Mouse (Mus musculus) cerebellum, adult 9-10 months (tissue): ENCODE results near the gene Nexmif.
A peak's percentile ranks its signal among the peaks of the same experiment; 100 is the strongest.
"Not testable (repeated sequence)": the region's sequence is repeated elsewhere in the genome, so short reads cannot be mapped to it uniquely, and the experiment has no call there.

Source experiments
- DNase-seq: peaks from one replicate; pipeline ENCODE4 v3.0.0; 2022

Gene Nexmif

DNA sequence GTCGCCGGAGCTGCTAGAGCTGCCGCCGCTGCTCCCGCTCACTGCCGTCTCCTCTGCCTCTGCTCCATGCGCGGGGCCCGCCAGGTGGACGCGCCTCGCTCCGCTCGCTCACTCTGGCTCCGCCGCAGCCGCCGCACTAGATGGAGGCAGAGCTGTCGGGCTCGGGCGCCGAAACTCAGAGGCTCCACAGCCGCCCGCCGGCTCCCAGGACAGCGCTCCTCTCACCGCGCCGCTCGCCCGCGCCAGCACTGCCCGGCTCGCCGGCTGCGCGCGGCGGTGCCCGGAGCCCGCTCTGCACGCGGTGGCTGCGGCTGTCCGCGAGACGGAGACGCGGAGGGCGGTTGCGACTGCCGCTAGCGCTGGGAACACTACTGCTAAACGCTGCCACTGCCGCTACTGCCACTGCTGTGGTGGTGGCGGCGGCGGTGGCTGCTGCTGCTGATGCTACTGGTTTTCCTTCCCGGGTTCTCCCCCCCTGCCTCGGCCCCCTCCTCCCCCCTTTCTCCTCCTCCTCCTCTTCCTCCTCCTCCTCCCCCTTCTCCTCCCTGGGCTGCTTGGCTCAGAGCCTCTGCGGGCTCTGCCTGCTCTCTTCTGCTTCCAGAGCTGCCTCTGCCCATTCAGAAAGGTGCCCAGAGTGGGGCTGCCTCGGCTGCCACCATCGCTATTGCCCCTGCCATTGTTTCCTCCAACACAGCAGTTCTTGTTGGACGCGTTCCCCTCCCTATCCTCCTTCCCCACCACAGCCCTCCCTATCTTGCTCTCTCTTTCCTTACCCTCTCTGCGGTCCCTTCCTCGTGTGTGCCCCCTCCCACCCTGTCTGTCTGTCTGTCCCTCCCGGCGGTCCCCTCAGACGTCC lies at the start of gene Nexmif:
Nexmif (minus strand) TSS at position 450 of the 856 bp plus-strand sequence.
- peak; percentile 33 for DNase-seq

DNA sequence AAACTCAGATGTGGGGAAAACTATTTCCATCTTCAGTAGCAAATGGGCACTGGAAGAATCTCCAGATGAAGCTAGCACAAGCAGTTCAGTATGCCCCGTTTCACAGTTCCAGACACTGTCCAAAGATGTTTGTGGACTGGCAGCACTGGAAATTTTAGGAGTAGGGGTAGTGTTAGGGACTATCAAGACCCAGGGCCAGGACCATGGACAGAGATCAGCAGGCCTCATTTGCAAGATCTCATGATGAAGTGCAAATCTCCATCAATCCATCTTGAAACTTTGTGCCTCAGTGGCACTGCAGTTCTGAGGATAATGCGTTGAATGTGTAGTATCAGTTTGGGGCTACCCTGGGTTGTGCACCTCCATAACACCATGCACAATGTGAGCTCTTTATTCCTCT lies 7.7 kb upstream of the Nexmif start:
- DNase-seq = no peak

DNA sequence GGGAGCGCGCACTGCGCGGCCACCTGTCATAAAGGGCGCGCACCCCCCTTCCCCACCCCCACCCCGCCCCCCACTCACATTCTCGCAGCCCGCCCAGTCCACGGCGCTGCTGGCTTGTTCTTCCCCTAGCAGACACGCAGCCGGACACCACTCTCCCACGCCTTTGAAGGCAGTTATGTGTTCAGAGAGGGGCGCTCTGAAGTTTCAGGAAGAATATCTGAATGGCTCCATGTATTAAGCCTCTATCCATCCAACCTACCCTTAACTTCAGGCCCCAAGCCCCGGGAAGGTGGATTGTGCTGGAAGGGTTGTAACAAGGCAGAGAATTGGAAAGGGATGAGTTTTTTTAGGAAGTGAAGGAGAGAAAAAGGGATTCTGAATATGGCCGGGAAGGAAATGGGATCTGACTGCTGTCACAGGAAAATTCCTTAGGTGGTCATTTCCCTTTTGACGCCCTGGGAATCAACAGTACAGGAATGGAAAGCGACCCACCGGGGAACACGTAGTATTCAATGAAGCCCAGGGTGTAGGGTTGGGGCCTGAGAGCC lies 681 bp upstream of the Nexmif start:
- no peak for DNase-seq

DNA sequence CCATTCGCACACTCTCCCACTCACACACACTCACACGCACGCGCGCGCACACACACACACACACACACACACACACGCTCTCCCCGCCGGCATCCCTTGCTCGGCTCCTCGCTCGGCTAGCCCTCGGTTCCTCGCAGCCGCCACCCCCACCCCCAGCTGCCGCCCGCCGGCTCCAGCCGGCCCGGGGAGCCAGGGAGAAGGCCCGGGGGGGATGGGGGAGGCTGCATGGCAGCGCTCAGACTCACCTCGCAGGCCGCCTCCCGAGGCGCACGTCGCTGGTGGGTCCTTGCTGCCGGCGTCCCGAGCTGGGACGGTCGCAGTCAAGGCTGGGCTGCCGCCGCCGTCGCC lies 623 bp downstream of the Nexmif start:
- no peak for DNase-seq

DNA sequence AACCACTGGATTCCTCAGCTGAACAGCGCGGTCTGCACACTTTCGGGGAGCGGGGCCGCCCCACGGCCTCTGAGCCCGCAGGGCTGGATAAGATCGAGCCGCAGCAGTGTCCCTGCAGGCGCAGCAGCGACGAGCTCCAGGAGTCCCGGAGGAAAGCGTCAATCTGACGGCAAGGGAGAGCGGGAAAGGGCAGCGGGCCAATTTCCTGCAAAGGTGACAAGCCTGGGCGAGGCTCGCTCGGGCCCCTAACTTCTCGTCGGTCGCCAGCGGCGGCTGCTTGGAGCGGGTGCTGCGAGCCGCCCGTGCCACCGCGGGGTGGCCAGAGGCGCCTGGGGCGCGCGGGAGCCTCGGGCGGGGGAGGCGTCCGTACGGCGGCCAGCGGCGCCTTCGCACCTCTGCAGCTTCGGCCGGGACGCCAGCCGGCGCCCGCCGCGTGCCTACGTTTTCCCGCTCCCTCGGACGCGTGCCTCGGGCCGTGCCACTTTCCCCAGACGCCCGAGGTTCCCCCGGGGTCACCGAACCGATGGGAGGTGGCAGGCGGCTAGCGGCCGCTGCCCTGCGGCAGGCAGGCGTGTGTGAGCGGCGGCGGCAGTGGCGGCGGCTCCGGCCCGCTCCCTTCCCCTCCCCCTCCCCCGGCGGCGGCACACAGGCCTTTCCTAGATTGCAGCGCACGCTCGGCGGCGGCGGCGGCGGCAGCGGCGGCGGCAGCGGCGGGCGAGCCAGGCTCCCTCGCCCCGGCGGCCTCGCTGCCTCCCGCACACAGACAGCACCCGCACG lies 1.2 kb downstream of the Nexmif start:
- DNase-seq = peak; percentile 42

DNA sequence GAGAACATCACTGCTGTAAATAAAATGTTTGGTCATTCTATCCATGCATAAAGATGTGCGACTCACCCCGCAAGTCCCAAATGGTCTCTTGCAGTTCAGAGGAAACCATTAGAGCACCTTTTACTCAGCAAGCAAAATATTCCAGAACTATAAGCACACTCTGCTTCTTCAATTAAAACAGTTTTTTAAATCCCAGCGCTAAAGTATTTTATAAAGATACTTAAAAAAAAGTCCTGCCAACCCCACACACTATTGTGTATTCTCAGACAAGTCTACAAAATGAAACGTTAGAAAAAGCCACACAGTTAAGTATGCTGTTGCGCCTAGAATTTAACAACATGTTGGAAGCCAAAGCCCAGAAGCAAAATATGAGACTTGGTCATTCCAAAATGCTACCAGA lies 1.9 kb downstream of the Nexmif start:
- no peak for DNase-seq

DNA sequence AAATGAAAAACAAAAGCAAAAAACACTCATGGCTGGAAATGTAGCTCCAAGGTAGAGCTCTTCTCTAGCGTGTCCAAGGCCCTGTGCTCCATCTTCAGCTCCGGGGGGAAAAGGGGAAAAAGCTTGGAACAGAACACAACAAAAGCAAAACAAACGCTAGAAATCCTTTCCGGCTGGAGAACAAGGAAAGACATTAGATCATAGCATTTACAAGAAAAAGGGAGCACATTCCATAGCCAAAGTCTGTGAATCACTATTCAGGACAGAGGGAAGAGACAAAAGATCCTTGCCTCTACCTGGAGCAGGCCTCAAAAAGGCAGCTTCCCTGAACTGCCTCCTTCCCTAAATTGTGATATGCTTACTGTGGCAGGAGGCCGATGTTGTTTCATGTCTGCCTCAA lies 4.4 kb downstream of the Nexmif start:
- no peak for DNase-seq

DNA sequence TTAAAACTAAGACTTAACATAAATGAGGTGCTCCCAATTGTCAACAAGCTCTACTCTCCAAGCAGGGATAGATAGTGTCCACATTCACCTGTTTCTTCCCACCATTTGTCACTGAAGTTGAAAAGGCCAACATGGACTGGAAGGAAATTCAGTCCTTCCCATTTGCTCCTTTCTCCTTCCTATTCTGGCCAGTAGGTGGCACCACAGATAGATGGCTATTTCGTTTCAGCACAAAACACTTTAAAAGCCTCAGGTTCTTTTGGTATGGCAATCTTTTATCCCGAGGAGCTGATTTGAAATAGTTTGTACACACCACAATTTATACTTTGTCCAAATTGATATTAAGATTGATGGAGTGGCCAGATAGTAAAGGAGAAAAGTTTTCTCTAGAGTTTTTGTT lies 21.7 kb downstream of the Nexmif start:
- DNase-seq = peak; percentile 60

DNA sequence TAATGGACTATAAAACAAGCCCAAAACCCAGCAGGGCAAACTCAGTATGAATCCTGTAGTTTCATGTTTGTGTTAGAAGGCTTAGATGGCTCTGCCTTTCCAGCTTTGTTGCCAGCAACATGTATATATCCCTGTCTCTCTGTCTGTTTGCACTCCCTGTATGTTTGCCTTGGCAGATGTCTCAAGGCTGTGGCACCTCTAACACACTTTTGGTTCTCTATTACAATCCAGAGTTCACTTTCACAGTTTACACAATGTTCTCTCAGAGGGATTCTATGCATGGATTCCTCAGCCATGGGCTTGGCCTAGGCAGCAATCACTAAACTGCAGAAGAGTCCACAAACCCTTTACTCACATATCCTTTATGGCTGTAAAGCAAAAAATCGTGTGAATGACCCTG lies 50.9 kb downstream of the Nexmif start:
- no peak for DNase-seq

DNA sequence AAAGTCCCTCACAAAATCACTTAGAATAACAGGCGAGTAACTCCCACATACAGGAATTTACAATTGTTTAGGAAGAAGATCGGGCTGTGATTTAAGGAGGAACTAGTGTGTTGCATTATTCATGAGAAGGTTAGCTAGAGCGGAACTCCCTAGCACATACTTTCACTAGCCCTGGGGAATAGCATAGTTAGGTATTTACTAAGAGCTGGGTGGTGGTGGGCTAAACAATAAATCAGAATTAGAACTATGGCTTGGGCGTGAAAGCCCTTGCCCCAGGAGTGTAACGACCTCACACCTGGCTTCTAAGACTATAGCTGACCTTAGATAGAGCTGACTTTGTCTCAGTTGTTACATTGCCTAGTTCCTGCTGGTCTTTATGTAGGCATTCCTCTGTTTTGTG lies 85.7 kb downstream of the Nexmif start:
- DNase-seq = not testable (repeated sequence)

DNA sequence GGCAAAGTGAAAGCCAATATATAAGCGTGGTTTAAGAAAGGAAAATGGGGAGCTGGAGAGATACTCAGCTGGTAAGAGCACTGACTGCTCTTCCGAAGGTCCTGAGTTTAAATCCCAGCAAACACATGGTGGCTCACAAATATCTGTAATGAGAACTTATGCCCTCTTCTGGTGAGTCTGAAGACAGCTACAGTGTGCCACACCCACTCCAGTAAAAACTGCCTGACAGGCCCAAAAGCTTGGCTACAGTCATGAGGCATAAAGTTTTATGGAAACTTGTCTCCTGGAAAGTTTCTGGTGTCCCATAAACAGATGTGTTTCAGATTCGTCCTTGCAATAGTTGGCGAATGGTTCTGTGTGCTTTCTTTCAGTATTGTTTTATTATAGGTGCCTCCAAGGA lies 86.4 kb downstream of the Nexmif start:
- DNase-seq = no peak

DNA sequence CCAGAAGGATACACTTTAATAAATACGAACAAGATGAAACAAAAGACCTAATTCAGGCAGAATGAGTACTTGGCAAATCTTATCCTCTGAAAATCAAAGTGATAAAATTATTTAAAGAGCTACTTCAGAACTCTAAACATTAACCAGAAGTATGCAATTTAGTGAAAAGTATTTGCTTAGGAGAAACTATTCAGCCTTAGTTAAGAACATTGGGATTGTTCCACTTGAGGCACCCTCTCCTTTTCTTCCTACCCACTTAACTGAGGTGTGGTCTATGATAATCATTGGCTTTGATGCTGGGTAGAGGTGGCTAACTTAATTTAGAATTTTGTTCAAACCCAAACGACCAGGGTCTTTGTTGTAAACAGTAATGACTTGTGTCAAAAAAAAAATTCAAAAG lies 146.1 kb downstream of the Nexmif start:
- DNase-seq = no peak

DNA sequence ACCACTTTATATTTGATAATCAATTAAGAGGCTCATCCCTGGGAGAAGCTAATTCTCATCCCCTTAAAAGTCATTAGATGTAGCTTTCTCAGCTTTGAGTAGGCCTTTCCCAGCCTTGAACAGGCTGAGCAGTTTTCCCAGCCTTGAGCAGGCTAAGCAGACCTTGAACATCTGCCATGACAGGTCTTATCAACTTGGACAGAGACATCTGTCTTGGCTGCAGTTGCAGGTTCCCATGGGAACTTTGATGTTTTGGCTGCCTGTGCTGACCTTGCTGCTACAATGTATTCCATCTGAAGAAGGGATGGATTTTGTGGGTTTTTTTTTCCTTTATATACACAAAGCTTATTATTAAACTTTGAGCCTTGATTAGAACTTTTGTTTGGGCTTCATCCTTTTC lies 160.7 kb downstream of the Nexmif start:
- no peak for DNase-seq

DNA sequence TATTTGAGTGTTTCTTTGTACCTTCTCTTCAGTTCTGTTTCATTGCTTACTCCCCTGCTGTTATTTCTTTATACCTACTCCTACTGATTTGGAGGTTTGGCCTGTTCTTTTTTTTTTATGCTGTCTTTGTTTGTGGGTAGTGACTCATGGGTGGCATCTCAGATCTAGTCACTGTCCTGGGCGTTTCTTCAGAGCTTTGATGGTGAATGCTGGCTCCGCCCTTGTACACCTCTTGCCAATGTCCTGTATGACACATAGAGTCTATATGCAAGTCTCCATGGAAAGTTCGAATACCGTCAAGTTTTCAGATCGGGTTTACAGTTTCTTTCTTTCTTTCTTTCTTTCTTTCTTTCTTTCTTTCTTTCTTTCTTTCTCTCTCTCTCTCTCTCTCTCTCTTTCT lies 167.1 kb downstream of the Nexmif start:
- DNase-seq = no peak

DNA sequence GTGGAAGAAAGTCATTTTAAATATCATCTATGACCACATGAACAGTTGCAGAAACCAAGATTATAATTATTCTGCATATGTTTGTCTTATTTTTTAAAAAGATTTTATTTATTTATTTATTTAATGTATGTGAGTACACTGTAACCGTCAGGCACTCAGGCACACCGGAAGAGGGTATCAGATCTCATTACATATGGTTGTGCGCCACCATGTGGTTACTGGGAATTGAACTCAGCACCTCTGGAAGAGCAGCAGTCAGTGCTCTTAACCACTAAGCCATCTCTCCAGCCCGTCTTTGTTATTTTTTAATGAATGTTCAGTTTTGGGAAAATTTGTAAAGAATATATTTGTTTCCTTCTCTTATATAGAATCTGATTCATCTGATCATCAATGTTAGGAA lies 168.2 kb downstream of the Nexmif start:
- no peak for DNase-seq
